Mouse (Mus musculus) heart, postnatal 10 days (tissue): ENCODE results near the gene Lmo2. TPM values are rescaled to one million over a fixed set of nuclear protein-coding genes. Genes with fewer than 3 reads are reported as not detected.

Source experiments
- DNase-seq, 2 experiments: peaks; one replicate each; pipeline ENCODE4 v3.0.0; 2021
- intact Hi-C: fragments of 180-260 bp; cut with DNase I; formaldehyde crosslinking; loops from one replicate; pipeline ENCODE4 v1.15.1; 2025
- total RNA-seq, 2 experiments: library from RNA; stranded (reverse); gene quantifications; 2 replicates each; pipeline ENCODE4 v1.2.3; 2021

Gene Lmo2
- total RNA-seq, 2 experiments from 2014 or later, result 20.8 to 25.1 TPM

GRCm38 (mm10) chr2:104030381-104030780, 72.6 kb downstream of the Lmo2 start:
- no peak for DNase-seq
- intact Hi-C loops, result loop anchor here (10.0 kb wide), 2 partner anchors 394 to 554 kb away; no protein-coding TSS in a partner anchor

Other genes starting within 250 kb of the Lmo2 start
- gene Nat10, start 196.7 kb upstream of the Lmo2 start, total RNA-seq, result 10 to 100 TPM; 17.6 to 20.7 TPM
- 100 to 1,000 TPM; 228 to 246 TPM for gene Caprin1, start 160.3 kb upstream of the Lmo2 start, total RNA-seq
- 10 to 100 TPM; 47.6 to 53.3 TPM for gene Fbxo3, start 69.7 kb downstream of the Lmo2 start, total RNA-seq
- not detected for gene 4931422A03Rik, start 70.4 kb downstream of the Lmo2 start, total RNA-seq
- gene Gm10912, start 107.8 kb downstream of the Lmo2 start, total RNA-seq, result under 1 TPM in 1 of 2 experiments, not detected in 1; 0.25 TPM
- gene Gm10799, start 110.6 kb downstream of the Lmo2 start, total RNA-seq, result not detected
- gene Cd59b, start 111.9 kb downstream of the Lmo2 start, total RNA-seq, result 1 to 10 TPM; 2.4 to 2.5 TPM
- 10 to 100 TPM; 33.9 to 35.6 TPM for gene Cd59a, start 137.8 kb downstream of the Lmo2 start, total RNA-seq
- gene A930018P22Rik, start 164.8 kb downstream of the Lmo2 start, total RNA-seq, result under 1 TPM; 0.55 to 0.77 TPM